Mouse (Mus musculus): ENCODE data around the gene Map3k10.

GRCm38 (mm10) chr7:27621028-27621427, 53.4 kb downstream of the Map3k10 start:
- no peak for TF ChIP-seq POLR2A (IDR thresholded peaks at IDR 0.05; ENCODE audit: borderline replicate concordance, low read depth, low read length)
- TF ChIP-seq CTCF (IDR thresholded peaks at IDR 0.05; ENCODE audit: low read depth, low read length), result no peak
